Mouse (Mus musculus): Measurements from ENCODE around the gene Gm8011. TPM values are rescaled to one million over a fixed set of nuclear protein-coding genes. Genes with fewer than 3 reads are reported as not detected.
"Not testable (repeated sequence)": the region's sequence is repeated elsewhere in the genome, so short reads cannot be mapped to it uniquely, and the experiment has no call there.

Gm8011 gene
- total RNA-seq (2022): not detected

DNA sequence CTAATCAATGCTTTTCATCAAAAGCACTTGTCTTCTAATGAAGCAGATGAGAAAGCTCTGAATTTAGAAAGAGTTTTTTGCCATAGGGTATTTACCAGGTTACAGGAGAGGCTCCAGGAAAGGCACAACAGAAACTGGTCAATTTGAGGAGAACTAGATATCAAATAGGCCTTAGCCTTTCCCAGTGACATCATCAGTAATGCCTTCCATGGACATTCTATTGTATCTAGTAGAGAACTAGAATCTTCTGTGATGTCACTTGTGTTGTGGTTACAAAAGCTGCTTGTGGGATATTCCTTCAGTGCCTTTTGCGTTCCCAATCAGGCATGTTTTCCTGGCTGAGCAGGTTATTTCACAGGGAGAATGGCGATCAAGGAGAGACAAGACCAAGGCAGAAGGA is at the start of gene Gm8011:
TSS of gene Gm8011 (plus strand) at position 301 of the 400 bp plus-strand sequence.
- DNase-seq: not testable (repeated sequence)

DNA sequence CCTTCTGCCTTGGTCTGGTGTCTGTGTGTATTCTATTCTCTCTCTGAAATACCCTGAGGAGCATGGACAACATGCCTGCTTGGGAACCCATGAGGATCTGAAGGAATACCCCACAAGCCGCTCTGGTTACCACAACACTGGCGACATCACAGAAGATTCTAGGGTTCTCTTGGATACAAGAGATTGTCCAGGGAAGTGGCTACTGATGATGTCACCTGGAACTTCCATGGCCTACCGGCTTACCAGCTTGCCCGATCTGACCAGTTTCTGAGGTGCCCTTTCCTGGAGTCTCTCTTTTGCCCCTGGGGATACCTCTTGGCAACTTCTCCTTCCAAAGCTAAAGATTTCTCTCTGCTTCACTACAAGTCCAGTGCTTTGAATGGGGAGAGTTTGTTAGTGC is 24.1 kb upstream of the Gm8011 start, which contains the start of gene Gm8005:
TSS of gene Gm8005 (minus strand) at position 101 of the 400 bp plus-strand sequence.
- not testable (repeated sequence) for DNase-seq

DNA sequence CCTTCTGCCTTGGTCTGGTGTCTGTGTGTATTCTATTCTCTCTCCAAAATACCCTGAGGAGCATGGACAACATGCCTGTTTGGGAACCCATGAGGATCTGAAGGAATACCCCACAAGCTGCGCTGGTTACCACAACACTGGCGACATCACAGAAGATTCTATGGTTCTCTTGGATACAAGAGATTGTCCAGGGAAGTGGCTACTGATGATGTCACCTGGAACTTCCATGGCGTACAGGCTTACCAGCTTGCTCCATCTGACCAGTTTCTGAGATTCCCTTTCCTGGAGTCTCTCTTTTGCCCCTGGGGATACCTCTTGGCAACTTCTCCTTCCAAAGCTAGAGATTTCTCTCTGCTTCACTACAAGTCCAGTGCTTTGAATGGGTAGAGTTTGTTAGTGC is 38.6 kb downstream of the Gm8011 start, which contains the start of gene Gm8020:
TSS of gene Gm8020 (minus strand) at position 101 of the 400 bp plus-strand sequence.
- not testable (repeated sequence) for DNase-seq

Other genes with a start within 250 kb of the Gm8011 start
- not detected for gene Gm17026, start 203.8 kb upstream of the Gm8011 start, total RNA-seq (2022)
- gene Gm9611, start 166.5 kb upstream of the Gm8011 start, total RNA-seq (2022): not detected
- not detected for gene Gm7995, start 153.7 kb upstream of the Gm8011 start, total RNA-seq (2022)
- gene Gm8005, start 24.2 kb upstream of the Gm8011 start, total RNA-seq (2022): not detected
- not detected for gene Gm8020, start 38.5 kb downstream of the Gm8011 start, total RNA-seq (2022)
- not detected for gene Gm8024, start 60.4 kb downstream of the Gm8011 start, total RNA-seq (2022)
- not detected for gene Gm17124, start 136.0 kb downstream of the Gm8011 start, total RNA-seq (2022)
- gene Gm3633, start 178.0 kb downstream of the Gm8011 start, total RNA-seq (2022): not detected
- gene Gm10378, start 192.1 kb downstream of the Gm8011 start, total RNA-seq (2022): not detected

Measured in adrenal gland, adult 8-10 months (tissue).